Mouse (Mus musculus) E14TG2a.4 (cell line): Measurements from ENCODE around the gene Ubald2.

Source experiments
- CTCF ChIP-seq: conservative IDR thresholded peaks from 2 replicates; pipeline ENCODE4 v1.5.1; 2014; ENCODE audit warnings: low read length
- NANOG ChIP-seq: IDR thresholded peaks from 2 replicates; pipeline ENCODE4 v1.6.1; 2014; ENCODE audit warnings: borderline replicate concordance, low read length, mixed read lengths
- POU5F1 ChIP-seq: IDR thresholded peaks from 2 replicates; pipeline ENCODE4 v1.6.1; 2014; ENCODE audit warnings: low read length, borderline replicate concordance

GRCm38 (mm10) chr11:116480975-116481374, 47.1 kb downstream of the Ubald2 start:
- TF ChIP-seq CTCF (no peak), NANOG (no peak), POU5F1 (no peak)
